Mouse (Mus musculus) urinary bladder, adult 18-20 months (tissue): ENCODE measurements around the gene Scaf1.

ENCODE experiments used
- DNase-seq, 2 experiments: peaks; one replicate each; pipeline ENCODE4 v3.0.0; 2022; ENCODE audit warnings: low spot score in 2 of 2, mixed read lengths in 2 of 2

The Scaf1 gene

DNA sequence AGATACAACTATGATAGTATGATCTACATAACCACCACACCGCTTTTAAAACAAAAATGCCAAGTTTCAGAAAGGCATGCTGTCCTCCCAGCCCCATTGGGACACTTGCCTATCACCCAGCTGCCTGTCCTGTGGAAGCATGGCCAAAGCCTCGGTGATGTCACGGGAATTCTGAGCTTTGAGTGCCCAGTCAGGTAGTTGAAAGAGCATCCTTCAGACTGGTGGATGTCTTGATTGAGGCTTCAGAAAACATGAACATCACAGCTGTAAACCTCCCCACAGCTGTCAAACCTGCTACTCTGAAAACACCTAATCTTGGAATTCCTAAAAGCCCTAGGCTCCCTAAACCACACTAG lies 2.1 kb downstream of the Scaf1 start:
- DNase-seq = no peak

DNA sequence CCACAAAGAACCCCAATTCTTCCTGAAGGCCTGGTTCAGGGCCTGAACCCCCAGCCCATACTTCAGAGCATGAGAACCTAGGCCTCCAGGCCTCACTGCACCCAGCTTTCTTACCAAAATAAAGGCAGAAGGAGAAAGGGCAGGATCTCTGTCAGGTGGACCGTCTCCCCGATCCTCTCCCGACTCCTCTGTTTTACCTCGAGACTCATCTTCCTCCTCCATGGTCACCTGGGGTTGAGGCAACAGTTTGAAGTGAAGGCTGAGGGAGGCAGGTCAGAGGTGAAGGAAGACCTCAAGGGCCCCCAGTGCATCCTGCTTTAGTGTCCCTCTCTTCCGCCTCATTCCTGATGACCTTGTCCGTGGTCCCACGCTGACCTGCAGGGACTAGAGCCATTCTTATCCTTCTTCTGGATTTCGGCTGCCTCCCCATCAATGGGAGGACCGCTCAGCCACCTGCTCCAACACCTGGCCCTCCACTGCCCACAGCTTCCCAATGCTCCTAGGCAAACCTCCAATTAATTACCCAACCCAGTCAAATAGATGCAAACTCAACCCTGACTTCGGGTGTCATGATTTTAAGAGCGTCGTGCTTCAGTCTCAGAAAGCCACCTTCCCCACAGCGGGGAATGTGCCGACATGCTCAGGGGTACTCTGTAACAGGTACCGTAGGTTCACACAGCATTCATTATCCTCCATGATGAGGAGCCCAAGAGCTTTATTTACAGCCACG lies 2.6 kb downstream of the Scaf1 start:
- DNase-seq = no peak

DNA sequence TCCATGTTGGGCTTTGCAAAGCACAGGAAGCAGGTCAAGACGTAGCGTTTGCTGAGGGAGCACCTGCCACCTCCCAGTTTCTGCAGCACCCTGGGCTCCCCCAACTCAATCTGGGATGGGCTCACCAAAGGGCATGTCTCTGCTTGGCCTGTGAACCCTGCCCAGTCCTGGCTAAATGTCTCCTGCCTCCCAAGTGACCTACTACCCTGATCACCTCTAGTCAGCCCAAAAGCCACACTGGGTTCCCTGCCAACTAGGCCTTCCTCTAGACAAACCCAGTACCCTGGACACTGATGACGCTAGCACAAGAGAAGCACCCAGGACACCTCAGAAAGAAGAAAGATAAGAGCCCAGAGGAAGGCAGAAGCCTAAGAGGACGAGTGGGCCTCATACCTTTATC lies 3.3 kb downstream of the Scaf1 start:
- DNase-seq = no peak

DNA sequence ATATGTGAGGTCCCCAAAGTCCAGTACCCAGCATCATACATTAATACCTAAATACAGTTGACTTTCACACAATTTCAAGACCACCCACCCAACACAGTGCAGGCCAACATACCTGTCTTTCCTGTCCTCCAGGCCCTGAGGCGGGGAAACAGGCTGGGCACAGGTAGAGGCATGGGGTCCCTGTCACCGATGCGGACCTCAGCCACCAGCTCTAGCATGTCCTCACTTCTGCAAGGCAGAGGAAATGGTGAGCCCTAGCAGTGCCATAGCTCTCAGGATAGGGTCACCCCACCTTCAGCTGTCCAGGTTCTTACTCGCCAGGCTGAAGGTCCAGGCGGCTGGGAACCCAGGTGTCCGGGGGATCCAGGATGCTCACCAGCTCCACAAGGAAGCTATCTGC lies 4.2 kb downstream of the Scaf1 start:
- DNase-seq = no peak

DNA sequence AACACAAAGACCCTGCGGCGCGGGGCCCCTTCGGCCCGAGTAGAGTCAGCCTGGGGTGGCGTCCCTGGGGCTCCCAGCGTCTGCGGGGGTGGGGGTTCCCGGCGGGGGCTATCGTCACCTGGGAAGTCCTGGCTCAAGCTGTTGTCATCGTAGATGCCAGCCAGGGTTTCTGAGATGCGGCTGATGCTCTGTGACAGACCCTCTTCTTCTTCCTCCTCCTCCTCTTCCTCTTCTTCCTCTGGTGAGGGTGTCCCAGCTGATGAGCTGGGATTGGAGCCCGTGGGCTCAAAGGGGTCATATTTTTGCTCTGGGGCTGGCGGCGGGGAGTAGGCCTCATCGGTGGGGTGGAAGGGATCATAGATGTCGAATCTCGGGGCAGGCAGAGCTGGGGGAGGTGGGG lies 7.8 kb downstream of the Scaf1 start:
- no peak for DNase-seq

DNA sequence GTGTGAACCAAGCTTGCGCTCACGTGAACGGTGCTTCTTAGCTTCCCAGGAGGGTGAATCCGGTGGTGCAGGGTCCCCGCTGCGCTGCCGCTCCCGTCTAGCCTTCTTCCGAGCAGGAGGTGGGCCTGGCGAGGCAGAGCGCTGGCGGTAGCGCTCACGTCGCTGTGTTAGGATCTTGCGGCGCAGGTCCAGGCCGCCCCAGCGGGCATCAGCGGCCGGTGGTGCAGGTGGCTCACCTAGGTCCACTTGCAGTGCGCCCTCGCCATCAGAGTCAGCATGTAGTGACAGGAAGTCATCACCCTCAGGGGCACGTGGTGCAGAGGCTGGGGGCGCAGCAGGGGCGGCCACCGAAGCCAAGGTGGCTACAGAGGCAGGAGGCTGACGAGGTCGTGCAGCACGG lies 8.3 kb downstream of the Scaf1 start:
- no peak for DNase-seq

DNA sequence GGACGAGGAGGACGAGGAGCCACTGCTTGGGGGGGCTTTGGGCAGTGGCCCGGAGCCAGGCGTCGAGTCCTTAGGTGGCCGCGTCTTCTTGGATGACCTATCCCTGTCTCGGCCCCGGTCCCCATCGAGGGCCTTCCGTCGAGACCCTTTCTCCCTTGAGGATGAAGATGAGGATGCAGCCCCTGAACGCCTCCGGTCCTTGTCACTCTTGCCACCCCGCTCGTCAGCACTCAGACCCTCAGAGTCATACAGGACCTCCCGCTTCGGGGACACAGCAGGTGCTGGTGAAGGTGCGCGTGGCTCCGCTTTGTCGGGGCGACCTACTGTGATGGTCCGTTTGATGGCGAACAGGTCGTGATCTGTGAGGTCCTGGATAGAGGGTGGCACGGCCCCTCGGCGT lies 9.0 kb downstream of the Scaf1 start:
- DNase-seq = no peak

DNA sequence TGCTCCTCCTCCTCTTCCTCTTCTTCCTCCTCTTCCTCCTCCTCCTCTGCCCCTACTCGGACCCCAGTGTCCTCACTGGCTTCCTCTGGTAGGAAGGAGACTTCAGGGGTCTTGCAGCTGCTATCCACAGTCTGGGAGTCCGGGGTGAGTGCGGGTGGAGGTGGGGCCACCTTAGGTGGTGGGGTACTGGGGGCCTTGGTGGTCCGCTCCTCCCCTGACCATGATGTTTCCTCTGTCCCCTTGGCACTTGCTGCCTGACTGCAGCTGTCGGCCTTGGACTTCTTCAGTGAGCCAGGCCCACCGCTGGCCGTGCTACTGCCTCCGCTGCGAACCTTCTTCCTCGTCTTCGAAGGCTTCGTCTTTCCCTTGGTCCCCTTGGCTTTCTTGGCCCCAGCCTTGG lies 9.7 kb downstream of the Scaf1 start:
- DNase-seq = no peak

DNA sequence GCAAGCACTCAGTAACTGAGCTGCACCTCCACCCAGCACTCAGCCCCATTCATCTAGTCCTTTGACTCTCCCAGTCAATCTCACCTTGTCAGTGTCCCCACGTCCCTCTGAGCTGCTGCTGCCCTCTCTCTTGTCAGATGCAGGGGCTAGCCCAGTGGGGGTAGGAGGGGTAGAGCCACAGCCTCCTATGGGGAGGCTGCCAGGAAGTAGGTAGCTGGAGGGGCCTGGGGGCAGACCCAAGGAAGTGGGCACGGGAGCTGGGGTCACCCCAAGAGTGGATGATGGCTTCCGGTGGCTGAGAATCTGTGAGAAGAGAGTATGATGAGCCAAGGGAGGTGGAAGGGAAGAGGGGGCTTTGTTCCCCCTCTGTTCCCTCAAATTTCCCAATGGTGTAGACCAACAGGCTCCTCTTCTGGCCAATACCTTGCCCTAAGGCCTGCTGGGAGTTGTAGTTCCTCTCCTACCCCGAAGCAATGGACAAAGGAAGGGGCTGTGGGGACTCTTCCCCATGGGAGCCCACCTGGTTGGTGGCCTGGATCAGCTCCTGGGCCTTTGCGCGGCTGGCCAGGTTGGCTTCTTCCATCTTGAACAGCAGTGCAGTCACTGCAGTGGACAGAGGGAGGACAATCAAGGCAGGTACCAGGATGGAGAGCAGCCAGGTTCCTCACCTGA lies 10.7 kb downstream of the Scaf1 start:
- DNase-seq = no peak

DNA sequence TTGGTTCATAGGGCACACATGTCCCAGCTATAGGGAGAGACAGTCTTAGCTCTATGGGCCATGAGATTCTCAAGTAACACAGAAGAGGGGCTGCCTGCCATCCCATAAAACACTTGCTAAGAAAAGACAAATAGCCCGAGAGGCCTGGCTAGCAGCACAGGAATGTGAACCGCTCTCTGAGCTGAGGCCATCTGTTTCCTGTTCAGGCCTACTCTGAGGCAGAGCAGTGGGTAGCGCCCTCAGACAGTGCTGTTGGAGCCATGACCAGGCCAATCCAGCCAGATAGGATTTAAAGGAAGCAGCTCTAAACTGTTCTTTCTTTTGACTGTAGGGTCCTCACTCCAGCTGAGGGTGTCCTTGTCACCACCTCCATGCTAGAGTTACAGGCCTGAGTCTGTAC lies 11.6 kb downstream of the Scaf1 start:
- no peak for DNase-seq

DNA sequence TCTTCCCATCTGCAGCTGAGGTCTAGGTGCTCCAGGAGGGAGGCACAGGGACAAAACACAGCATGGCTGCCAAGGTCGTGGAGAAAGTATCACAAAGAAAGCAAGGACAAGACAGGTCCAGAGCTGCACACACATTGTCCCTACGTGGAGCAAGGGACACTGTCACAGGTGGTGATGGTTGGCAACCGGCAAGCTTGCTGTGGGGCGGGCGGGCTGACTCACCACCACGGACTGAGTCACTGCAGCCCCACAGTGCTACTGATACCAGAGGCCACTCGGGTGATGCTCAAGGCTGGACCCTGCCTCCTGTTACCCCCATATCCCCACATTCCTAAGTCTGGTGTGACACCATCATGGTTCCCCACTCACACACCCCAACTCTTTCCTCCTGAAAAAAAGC lies 13.7 kb downstream of the Scaf1 start:
- no peak for DNase-seq

DNA sequence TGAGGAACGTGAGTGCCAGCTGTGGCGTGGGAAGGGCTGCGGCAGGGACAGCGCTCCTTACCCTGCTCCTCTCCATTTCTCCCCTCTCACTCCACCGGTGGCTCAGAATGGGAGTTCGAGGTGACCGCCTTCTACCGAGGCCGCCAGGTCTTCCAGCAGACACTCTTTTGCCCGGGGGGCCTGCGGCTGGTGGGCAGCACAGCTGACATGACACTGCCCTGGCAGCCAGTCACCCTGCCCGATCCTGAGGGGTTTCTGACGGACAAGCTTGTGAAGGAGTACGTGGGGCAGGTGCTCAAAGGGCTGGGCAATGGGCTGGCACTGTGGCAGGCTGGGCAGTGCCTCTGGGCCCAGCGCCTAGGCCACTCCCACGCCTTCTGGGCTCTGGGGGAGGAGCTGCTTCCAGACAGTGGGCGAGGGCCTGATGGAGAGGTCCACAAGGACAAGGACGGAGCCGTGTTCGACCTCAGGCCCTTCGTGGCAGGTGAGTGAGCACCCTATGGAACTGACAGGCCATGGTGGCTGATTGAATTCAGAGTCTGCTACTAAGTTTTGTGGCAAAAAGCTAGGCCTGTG lies 15.5 kb downstream of the Scaf1 start:
- DNase-seq = no peak

DNA sequence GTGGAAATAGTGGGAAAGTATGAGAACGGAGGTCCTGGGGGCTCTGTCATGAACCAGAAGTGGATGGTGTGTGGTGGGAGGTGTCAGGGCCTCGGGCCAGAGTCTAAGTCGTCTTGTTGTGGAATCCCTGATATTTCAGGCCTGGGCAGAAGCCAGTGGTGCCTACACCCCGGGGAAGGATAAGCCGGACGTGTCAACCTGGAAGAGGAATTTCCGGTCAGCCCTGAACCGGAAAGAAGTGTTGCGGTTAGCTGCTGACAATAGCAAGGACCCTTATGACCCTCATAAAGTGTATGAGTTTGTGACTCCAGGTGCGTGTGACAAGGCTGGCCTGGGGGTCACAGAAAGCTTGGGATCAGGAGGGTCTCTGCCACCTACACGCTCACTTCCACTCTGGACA lies 16.4 kb downstream of the Scaf1 start:
- DNase-seq = no peak

DNA sequence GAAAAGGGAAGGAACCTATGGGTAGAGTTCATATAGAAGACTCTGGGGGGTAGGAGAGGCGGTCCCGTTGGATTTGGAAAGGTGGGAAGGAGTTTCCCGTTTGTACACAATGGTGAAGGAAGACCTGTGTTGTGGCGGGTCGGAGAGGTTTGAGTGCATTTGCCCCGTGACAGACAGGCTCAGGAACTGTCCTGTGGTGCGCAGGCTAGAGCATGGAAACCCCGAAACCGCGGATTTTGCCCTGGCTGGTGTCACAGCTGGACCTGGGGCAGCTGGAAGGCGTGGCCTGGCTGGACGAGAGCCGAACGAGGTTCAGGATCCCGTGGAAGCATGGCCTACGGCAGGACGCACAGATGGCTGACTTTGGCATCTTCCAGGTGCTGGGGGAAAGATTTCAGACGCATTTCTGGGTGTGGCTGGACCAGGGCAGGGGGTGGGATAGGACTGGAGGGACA lies 17.6 kb downstream of the Scaf1 start, which contains the start of gene Bcl2l12:
TSS of gene Bcl2l12 (minus strand) at position 212 of the 455 bp plus-strand sequence.
- peak in 1 of 2 experiments; percentile 37 for DNase-seq

DNA sequence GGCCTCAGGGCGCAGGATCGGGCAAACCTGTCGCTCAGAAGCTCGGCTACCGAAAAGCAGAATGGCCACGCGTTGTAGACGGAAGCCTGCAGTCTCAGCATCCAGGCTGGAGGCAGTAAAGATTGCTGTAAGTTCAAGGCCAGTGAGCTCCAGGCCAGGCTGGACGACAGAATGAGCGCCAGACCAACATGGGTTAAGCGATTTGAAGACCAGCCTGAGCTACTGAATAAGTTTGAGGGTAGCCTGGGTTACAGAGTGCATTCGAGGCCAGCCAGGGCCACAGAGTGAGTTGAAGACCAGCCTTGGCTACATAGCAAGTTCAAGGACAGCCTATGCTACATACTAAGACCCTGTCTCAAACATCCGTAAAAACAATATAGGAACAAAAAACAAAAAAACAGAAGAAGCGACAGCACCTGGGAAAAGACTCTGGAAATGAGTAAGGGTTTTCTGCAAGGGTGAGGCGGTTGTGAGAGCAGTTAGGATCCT lies 18.2 kb downstream of the Scaf1 start:
- DNase-seq = no peak

DNA sequence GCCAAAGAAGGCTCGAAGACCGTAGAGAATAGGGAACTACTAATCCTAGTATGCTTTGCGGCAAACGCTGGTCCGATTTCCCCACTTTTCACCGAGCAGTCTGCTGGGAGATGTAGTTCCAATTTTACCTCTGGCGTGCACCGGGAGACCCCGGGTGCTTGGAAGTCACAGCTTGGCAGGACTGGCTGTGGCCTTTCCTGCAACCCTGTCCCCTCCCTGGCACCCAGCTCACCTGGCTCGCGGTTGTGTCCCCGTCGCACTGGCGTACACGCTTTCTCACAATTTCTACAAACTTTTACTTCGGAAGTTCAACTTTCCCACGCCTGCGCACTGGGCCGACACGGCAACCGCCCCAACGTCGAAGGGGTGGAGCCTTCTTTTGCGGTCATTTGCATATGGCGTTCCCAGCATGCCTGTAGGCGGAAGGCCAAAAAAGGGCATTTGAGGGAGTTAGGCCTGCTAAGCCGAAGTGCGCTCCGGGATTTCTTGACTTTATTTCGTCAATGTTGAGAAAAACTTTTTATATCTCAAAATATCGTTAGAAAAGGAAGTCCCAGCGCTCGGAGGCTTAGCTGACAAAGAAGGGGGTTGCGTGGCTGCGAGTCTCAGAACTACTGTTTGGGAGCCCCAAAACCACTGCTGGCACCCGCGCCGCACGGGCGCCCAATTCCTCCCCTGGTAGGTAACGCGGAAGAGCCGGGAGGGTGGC lies 18.8 kb downstream of the Scaf1 start, which contains the start of gene Irf3:
TSS of gene Irf3 (plus strand) at position 418 of the 709 bp plus-strand sequence.
- DNase-seq = peak; percentile 93 to 96

DNA sequence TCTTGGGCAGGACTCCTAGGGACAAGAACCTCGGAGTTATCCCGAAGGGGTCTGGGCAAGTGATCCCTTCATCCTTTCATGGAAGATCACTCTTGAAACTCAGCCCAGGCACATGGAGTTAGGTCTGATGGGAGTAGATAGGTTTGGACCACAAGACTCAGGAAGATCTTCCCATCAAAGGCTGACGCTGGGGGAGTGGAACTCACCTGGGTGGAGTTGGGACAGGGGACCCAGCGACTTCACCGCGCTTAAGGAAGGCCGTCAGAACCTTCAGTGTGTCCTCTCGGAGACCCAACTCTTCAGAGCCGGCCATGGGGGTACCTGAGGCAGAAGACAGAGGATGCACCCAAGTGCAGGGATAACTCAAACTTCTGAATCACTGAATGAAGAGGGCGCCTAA lies 19.5 kb downstream of the Scaf1 start:
- no peak for DNase-seq

DNA sequence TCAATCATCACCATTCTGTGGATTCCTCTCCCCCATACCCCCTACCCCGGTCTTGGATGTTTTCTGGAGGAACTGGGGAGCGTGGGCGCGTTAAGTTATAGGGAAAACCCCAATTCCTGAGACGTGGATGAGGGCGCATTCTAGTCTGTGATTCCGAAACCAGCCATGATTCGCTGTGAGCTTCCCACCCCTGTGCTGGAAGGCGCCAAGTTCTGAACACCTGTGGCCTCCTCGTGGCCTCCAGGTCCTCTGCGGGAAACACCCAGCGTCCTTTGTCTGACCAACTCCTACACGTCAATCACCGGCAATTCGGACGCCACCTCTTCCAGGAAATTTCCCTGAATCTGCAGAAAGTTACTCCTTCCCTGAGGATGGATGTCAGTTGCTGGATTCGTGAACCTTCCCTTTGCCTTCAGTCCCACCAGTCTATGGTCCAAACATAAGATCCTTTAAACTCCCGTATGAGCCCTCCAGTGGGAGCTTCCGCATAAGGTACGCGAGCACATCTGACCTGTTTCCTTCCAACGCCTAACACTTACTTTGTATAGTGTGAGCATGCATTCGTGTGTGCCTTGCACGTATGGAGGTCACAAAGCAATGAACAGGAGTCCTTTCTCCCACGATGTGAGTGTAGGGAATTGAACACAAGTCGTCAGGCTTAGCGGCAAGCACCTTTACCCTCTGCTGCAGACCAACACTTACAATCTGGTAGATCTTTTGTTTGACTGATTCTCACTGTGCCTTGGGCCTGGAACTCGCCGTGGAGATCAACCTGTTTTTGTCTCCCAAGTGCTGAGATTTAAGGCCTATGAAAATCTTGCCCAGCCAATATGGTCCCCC lies 29.1 kb downstream of the Scaf1 start:
- peak in 1 of 2 experiments; percentile 76 for DNase-seq

DNA sequence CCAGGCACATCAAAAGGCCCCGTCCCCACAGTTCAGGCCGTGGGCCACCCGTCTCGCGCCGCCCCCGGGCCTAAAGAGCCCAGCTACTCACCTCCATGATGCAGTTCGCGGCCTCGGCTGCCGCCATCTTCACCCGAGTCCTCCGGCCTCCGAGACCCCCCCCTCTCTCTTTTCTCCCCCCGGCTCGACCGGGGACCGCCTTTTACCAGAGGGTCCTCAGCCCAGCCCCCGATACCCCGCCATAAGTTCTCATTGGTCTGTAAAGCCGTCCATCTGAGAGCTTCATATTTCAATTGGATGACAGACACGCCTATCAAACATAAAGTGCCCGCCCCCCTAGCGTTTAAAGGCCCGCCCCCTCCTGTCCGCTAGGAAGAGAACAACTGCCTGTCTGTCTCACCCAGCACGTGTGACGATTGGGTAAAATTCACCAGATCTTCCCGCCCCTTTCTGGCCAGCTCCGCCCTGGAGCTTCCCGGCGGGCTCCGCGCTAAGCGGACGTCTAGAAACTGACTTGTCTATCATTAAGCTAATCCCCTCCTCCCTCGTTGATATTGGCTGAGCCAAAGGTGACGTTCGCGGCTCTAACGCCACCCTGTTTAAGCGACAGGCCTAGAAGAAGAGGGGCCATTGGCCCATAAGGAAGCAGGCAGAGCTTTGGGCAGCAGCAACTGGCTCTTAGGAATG lies 29.8 kb downstream of the Scaf1 start, which contains the start of gene Prmt1:
TSS of gene Prmt1 (minus strand) at position 377 of the 687 bp plus-strand sequence.
- peak; percentile 90 to 98 for DNase-seq

DNA sequence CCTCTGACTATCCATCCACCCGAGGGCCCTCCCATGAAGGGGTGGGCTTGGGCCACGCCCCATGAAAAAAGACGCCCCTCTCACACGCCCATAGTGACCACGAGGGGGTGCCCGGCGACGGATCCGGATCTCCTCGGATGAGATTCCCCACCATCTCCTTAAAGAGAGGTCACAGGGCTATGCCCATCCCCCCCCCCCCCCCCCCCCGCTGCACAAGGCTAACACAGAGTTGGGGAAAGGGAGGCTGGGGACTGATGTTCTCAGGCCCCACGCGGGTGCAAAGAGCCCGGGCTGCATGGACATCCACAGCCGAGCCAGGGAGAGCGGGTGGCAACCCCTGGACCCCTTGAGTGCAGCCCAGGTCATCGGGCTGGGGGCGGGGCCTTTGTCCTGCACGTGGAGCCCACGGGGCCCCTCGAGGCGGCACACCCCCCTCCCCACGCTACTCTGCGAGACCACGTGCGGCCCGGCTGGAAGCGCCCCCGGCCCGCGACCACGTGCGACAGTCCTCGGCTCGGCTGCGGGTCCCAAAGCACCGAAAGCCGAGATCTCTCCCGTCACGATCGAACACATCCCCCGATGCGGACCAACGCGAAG lies 30.5 kb downstream of the Scaf1 start:
- DNase-seq = peak in 1 of 2 experiments; percentile 42
